Mouse (Mus musculus): ENCODE data around the gene Sel1l3. TPM values are rescaled to one million over a fixed set of nuclear protein-coding genes. Genes with fewer than 3 reads are reported as not detected.

The Sel1l3 gene
- polyA plus RNA-seq, 1 experiment = 28.6 TPM

DNA sequence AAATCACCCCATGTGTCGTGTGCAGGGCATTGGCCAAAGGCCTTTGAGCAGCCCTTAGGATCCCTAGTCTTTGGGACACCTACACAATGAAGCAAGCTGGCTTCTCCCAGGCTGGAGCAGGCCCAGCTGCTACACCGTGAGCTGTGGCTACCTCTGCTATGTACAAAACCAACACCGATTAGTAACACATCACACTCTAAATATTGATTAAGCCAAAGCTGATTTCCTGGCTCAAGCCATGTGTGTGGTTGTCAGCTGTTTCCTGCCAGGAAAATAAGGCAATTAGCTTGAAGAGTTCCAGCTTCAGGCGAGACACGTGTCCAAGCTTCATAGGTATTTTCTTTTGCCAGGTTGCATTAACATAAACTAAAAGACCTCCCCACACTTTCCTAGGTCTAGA lies 7.2 kb downstream of the Sel1l3 start:
- H3K36me3 ChIP-seq (ENCODE audit: control insufficient read depth, insufficient read depth, low read length) = no peaks in the 10 kb centered on the region
- 76% methylated on average over 5 of the region's 5 CpGs for WGBS
- H3K27me3 ChIP-seq (replicated peaks; ENCODE audit: control insufficient read depth, insufficient read depth, low read length) = no peaks in the 10 kb centered on the region
- no peak for DNase-seq
- no peak overlapping the region for H3K4me3 ChIP-seq (ENCODE audit: insufficient read depth, low read depth, low read length)
- no peak for TF ChIP-seq POLR2A (IDR thresholded peaks at IDR 0.05; ENCODE audit: low read depth, low read length)
- TF ChIP-seq CTCF (conservative IDR thresholded peaks at IDR 0.05; ENCODE audit: insufficient read depth, insufficient read length, low read depth, low read length) = no peak
- H3K27ac ChIP-seq (ENCODE audit: insufficient read depth, low read depth, low read length) = no peak overlapping the region
- 0 out of 2 replicates have a peak, but pooled peaks cover 2% of the 10 kb centered on the region for H3K4me1 ChIP-seq (ENCODE audit: control insufficient read depth, insufficient read depth, low read length)

DNA sequence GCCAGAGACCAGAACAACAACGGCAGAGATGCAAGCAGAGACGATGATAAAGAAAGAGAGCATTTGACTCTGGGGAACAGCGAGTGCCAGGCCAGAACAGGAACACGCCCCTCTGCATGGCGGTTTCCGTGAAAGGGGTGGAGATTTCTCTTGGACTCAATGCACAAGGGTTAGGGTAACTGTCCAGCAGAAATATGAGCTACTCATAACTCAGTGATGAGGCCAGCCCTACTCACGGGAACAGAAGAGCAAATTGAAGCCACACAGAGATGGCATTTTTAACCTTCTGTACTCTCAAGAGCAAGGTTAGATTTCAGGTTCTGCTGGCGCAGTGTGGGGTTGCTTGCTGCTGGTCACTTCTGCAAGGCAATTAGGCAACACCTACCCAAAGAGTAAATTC lies 11.0 kb downstream of the Sel1l3 start:
- DNase-seq = peak; percentile 38
- 63% methylated on average over 8 of the region's 8 CpGs for WGBS

DNA sequence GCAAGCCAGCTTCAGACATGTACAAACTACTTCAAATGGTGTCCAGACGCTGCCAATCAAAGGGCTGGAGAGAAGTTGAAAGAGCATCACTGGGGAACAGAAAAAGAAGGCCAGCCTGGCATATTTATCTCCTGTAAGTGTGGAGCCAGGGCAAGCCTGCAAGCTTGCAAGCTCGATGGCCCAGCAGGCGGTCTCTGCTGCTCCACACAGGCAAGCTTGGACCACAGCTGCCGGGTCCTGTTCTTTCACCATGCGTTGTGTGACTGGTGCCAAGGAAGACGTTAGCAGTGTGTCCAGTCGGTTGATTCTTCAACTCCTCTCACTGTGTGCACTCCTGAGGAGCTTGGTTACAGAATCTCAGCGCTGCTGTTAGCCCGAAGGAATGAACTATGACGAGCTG lies 12.9 kb downstream of the Sel1l3 start:
- no peaks in the 10 kb centered on the region for H3K36me3 ChIP-seq (ENCODE audit: control insufficient read depth, insufficient read depth, low read length)
- no peaks in the 10 kb centered on the region for H3K27me3 ChIP-seq (replicated peaks; ENCODE audit: control insufficient read depth, insufficient read depth, low read length)
- no peak overlapping the region for H3K27ac ChIP-seq (ENCODE audit: insufficient read depth, low read depth, low read length)
- no peak for DNase-seq
- TF ChIP-seq CTCF (conservative IDR thresholded peaks at IDR 0.05; ENCODE audit: insufficient read depth, insufficient read length, low read depth, low read length) (no peak), POLR2A (IDR thresholded peaks at IDR 0.05; ENCODE audit: low read depth, low read length) (no peak)
- peaks cover 12% of the 10 kb centered on the region; the same call in 1 of the 2 replicates for H3K4me1 ChIP-seq (ENCODE audit: control insufficient read depth, insufficient read depth, low read length)
- no peak overlapping the region for H3K4me3 ChIP-seq (ENCODE audit: insufficient read depth, low read depth, low read length)
- 80% methylated on average over 10 of the region's 10 CpGs for WGBS

More for the DNA sequence above, 11.0 kb downstream of the Sel1l3 start:
- no peak overlapping the region for H3K4me3 ChIP-seq (ENCODE audit: insufficient read depth, low read depth, low read length)
- no peak for TF ChIP-seq CTCF (conservative IDR thresholded peaks at IDR 0.05; ENCODE audit: insufficient read depth, insufficient read length, low read depth, low read length)
- no peak for TF ChIP-seq POLR2A (IDR thresholded peaks at IDR 0.05; ENCODE audit: low read depth, low read length)
- H3K36me3 ChIP-seq (ENCODE audit: control insufficient read depth, insufficient read depth, low read length) = no peaks in the 10 kb centered on the region
- peaks cover 4% of the 10 kb centered on the region; the same call in 1 of the 2 replicates for H3K4me1 ChIP-seq (ENCODE audit: control insufficient read depth, insufficient read depth, low read length)
- H3K27me3 ChIP-seq (replicated peaks; ENCODE audit: control insufficient read depth, insufficient read depth, low read length) = no peaks in the 10 kb centered on the region
- H3K27ac ChIP-seq (ENCODE audit: insufficient read depth, low read depth, low read length) = no peak overlapping the region

DNA sequence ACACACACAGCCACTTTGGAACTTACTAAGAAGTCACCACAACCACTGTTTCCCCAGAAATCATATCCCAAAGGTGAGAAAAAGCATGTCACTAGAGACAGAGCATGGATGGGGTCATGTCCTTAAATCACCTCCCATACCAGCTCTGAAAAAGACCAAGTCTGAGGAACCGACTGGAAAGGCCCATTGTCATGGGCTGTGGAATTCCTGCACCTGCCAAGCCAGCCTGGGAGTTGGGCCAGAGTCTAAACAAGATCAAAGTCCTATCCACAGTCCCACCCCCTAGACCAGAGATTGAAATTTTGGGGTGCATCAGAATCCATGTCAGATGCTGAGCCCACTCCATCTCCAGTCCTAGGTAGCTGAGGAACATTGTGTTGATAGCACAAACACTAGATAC lies 15.3 kb downstream of the Sel1l3 start:
- DNase-seq = peak; percentile 85
- Histone ChIP-seq H3K4me1 (ENCODE audit: control insufficient read depth, insufficient read depth, low read length) (peaks cover 17% of the 10 kb centered on the region; the same call in 1 of the 2 replicates), H3K36me3 (ENCODE audit: control insufficient read depth, insufficient read depth, low read length) (no peaks in the 10 kb centered on the region), H3K4me3 (ENCODE audit: insufficient read depth, low read depth, low read length) (no peak overlapping the region), H3K27ac (ENCODE audit: insufficient read depth, low read depth, low read length) (no peak overlapping the region), H3K27me3 (replicated peaks; ENCODE audit: control insufficient read depth, insufficient read depth, low read length) (no peaks in the 10 kb centered on the region)
- TF ChIP-seq CTCF (conservative IDR thresholded peaks at IDR 0.05; ENCODE audit: insufficient read depth, insufficient read length, low read depth, low read length) (no peak), POLR2A (IDR thresholded peaks at IDR 0.05; ENCODE audit: low read depth, low read length) (no peak)
- 25% methylated on average over 1 of the region's 1 CpGs for WGBS

DNA sequence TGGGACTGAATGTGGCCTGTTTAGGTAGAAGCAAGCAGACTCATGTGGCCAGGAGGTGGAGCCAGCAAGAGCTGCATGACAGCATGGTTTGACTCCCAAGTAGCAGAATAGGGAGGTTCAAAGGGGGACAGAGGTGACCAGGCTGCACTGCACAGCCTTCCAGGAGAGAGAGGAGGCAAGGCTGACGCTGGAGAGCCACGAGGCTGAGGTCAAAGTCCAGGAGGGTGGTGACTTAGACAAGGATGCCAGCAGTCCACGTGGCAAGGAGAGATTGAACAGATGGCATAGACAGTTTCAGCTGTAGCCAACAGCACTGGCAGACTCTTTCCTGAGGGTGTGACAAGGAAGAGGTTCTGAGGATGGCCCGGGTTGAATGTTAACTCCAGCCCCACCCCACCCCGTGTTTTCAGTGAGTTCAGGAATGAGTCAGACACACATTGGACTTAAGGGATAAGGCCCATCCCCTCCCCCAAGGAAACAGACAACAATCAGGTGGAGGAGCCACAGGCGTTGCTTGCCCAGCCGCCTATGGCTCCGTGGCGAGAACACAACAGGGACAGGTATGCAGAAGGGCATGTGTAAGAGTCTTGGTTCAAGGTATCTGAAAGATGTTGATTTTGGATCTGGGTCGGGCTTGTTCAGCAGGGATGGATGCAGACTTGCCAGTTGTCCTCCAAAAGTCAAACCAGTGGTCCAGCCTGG lies 17.2 kb downstream of the Sel1l3 start:
- peak overlapping the region; percentile 8; the same call in 1 of the 2 replicates for H3K4me3 ChIP-seq (ENCODE audit: insufficient read depth, low read depth, low read length)
- H3K27me3 ChIP-seq (replicated peaks; ENCODE audit: control insufficient read depth, insufficient read depth, low read length) = no peaks in the 10 kb centered on the region
- H3K36me3 ChIP-seq (ENCODE audit: control insufficient read depth, insufficient read depth, low read length) = no peaks in the 10 kb centered on the region
- DNase-seq = peak; percentile 95
- 32% methylated on average over 10 of the region's 10 CpGs for WGBS
- H3K4me1 ChIP-seq (ENCODE audit: control insufficient read depth, insufficient read depth, low read length) = peaks cover 14% of the 10 kb centered on the region; the same call in 1 of the 2 replicates
- peak overlapping the region; percentile 84 for H3K27ac ChIP-seq (ENCODE audit: insufficient read depth, low read depth, low read length)
- TF ChIP-seq CTCF (conservative IDR thresholded peaks at IDR 0.05; ENCODE audit: insufficient read depth, insufficient read length, low read depth, low read length) = peak; percentile 54
- TF ChIP-seq POLR2A (IDR thresholded peaks at IDR 0.05; ENCODE audit: low read depth, low read length) = no peak

DNA sequence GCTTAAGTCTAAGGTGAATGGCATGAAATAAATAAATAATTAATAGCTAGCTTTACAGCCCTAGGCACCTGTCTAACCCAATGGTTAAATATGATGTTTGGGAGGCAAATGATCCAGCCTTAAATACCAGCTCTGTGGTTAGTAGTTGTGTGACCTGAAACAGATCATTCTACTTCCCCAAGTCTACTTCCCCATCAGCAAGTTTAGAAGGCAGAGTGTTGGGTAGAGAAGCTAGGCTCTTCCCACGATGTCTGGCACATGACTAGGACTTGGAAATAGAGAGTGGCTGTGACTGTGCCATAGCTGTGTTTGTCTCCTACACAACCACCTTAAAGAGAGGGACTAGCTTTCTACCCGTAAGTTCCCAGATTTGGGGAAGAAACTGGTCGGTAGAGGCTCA lies 18.9 kb downstream of the Sel1l3 start:
- no peak overlapping the region for H3K4me3 ChIP-seq (ENCODE audit: insufficient read depth, low read depth, low read length)
- no peak overlapping the region for H3K27ac ChIP-seq (ENCODE audit: insufficient read depth, low read depth, low read length)
- DNase-seq = no peak
- H3K4me1 ChIP-seq (ENCODE audit: control insufficient read depth, insufficient read depth, low read length) = peaks cover 14% of the 10 kb centered on the region; the same call in 1 of the 2 replicates
- TF ChIP-seq CTCF (conservative IDR thresholded peaks at IDR 0.05; ENCODE audit: insufficient read depth, insufficient read length, low read depth, low read length) (no peak), POLR2A (IDR thresholded peaks at IDR 0.05; ENCODE audit: low read depth, low read length) (no peak)
- H3K27me3 ChIP-seq (replicated peaks; ENCODE audit: control insufficient read depth, insufficient read depth, low read length) = no peaks in the 10 kb centered on the region
- WGBS = 93% methylated on average over 3 of the region's 3 CpGs
- H3K36me3 ChIP-seq (ENCODE audit: control insufficient read depth, insufficient read depth, low read length) = no peaks in the 10 kb centered on the region

DNA sequence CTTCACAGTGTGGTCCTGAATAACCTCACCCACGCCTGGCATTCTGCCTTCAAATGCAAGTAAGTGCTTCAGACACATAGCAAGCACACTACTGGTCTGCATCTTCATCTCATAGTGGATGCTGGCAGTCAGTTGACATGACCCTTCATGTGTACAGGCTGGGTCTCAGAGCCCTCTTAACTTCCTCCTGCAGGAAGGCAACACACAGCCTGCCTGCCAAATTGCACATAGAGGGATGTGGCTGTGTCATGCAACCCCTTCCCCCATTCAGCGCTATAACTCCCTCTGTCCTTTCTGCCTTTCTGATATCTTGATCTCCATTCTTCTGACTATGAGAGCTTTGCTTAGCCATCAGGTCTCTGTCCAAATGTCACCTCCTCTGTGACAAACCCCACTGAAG lies 19.3 kb downstream of the Sel1l3 start:
- no peak for TF ChIP-seq POLR2A (IDR thresholded peaks at IDR 0.05; ENCODE audit: low read depth, low read length)
- no peak for TF ChIP-seq CTCF (conservative IDR thresholded peaks at IDR 0.05; ENCODE audit: insufficient read depth, insufficient read length, low read depth, low read length)
- Histone ChIP-seq H3K27me3 (replicated peaks; ENCODE audit: control insufficient read depth, insufficient read depth, low read length) (no peaks in the 10 kb centered on the region), H3K4me3 (ENCODE audit: insufficient read depth, low read depth, low read length) (no peak overlapping the region), H3K27ac (ENCODE audit: insufficient read depth, low read depth, low read length) (no peak overlapping the region), H3K36me3 (ENCODE audit: control insufficient read depth, insufficient read depth, low read length) (no peaks in the 10 kb centered on the region), H3K4me1 (ENCODE audit: control insufficient read depth, insufficient read depth, low read length) (peaks cover 14% of the 10 kb centered on the region; the same call in 1 of the 2 replicates)
- DNase-seq = no peak
- 77% methylated on average over 2 of the region's 2 CpGs for WGBS

All from kidney, adult 2 months (tissue).